Mouse (Mus musculus) intestine, postnatal 0 days (tissue): ENCODE data around the gene Gypa. TPM values are rescaled to one million over a fixed set of nuclear protein-coding genes. Genes with fewer than 3 reads are reported as not detected.

ENCODE experiments used
- ATAC-seq: fragments of 200-750 bp; cut with Nextera tagmentation; 2 replicates; pipeline ENCODE4 v1.8.0; 2017; ENCODE audit warnings: mild to moderate bottlenecking, moderate TSS enrichment, moderate library complexity
- H3K27ac ChIP-seq: fragments of 300-500 bp; sonication (generic); 2 replicates; pipeline ENCODE4 v1.5.1; 2014; ENCODE audit warnings: mild to moderate bottlenecking, low read depth, low read length, moderate library complexity
- H3K27me3 ChIP-seq: fragments of 300-500 bp; sonication (generic); replicated peaks from 2 replicates; pipeline ENCODE4 v1.6.1; 2014; ENCODE audit warnings: low read length, mixed read lengths; ENCODE audit not compliant: control insufficient read depth, insufficient read depth
- H3K36me3 ChIP-seq: fragments of 300-500 bp; sonication (generic); 2 replicates; pipeline ENCODE4 v1.6.1; 2014; ENCODE audit warnings: mild to moderate bottlenecking, moderate library complexity; ENCODE audit not compliant: control insufficient read depth, insufficient read depth
- H3K4me1 ChIP-seq: fragments of 300-500 bp; sonication (generic); replicated peaks from 2 replicates; pipeline ENCODE4 v1.6.1; 2014; ENCODE audit warnings: antibody characterized with exemption, low read length, mixed read lengths; ENCODE audit not compliant: control insufficient read depth, insufficient read depth
- H3K4me2 ChIP-seq: fragments of 300-500 bp; sonication (generic); replicated peaks from 2 replicates; pipeline ENCODE4 v1.6.1; 2014; ENCODE audit warnings: low read depth, mild to moderate bottlenecking, moderate library complexity
- H3K4me3 ChIP-seq: fragments of 300-500 bp; sonication (generic); 2 replicates; pipeline ENCODE4 v1.5.1; 2014; ENCODE audit warnings: low read depth, low read length
- H3K9ac ChIP-seq: fragments of 300-500 bp; sonication (generic); 2 replicates; pipeline ENCODE4 v1.6.1; 2014; ENCODE audit warnings: mild to moderate bottlenecking, low read depth, low read length
- H3K9me3 ChIP-seq: fragments of 300-500 bp; sonication (generic); 2 replicates; pipeline ENCODE4 v1.6.1; 2016; ENCODE audit warnings: mixed run types; ENCODE audit not compliant: control insufficient read depth
- CTCF ChIP-seq: sonication (generic); IDR thresholded peaks from 2 replicates; pipeline ENCODE4 v1.5.1; 2016; ENCODE audit warnings: low read depth, mild to moderate bottlenecking, control low read depth, antibody characterized with exemption, moderate library complexity
- WGBS: fragments of 180-500 bp; shearing (Covaris S2); extraction: QIAGEN DNeasy Blood & Tissue Kit; methylation state at CpG from one replicate; pipeline ENCODE4 v1.1.7; 2014; 5-methylcytosine and 5-hydroxymethylcytosine counted together
- polyA plus RNA-seq: library from polyadenylated mRNA; unstranded; fragments of >200 nt; fragmentation: Nextera tagmentation; extraction: Ambion mirVana; gene quantifications from 2 replicates; pipeline ENCODE4 v1.2.1, GENCODE M21; 2015

Gypa gene
- polyA plus RNA-seq, 1 experiment from 2014 or later: 0.46 TPM

DNA sequence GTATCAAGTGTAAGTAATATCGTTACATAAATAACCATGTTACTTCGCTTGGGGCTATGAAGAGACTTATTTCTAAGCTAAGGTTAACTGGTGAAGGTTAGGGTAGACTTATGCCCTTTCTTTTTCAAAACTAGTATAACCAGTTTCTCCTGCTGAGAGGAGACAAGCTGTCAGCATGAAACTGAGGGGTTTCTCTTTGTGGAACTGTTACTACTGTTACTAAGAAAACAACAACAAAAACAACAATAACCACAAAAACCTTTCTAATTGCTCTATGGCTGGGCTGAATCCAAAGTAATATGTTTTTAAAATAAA is 722 bp downstream of the Gypa start:
- Histone ChIP-seq H3K36me3 (no peaks in the 10 kb centered on the region), H3K27me3 (no peaks in the 10 kb centered on the region), H3K27ac (no peak overlapping the region), H3K9me3 (no peaks in the 10 kb centered on the region), H3K4me3 (no peak overlapping the region), H3K9ac (no peak overlapping the region), H3K4me2 (no peak overlapping the region), H3K4me1 (no peaks in the 10 kb centered on the region)
- TF ChIP-seq CTCF: no peak
- peak; percentile 49; the same call in 1 of the 2 replicates for ATAC-seq
- WGBS: 61% methylated on average over 2 of the region's 2 CpGs

DNA sequence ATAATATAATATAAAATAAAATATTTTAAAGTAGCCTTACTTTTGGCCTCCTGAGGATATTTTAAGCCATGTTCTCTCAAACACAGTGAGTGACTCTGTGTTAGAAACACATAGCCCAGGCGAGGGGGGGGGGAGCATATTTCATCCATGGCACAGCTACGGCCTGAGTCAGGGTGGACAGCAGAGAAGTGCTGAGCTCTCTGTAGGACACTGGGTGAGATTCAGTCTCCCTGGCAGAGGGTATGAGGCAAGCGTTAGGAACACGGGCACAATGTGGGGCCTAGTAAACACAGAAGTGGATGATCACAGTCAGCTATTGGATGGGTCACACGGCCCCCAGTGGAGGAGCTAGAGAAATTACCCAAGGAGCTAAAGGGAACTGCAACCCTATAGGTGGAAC is 1.2 kb downstream of the Gypa start:
- TF ChIP-seq CTCF: no peak
- Histone ChIP-seq H3K27ac (no peak overlapping the region), H3K4me3 (no peak overlapping the region), H3K27me3 (no peaks in the 10 kb centered on the region), H3K9me3 (no peaks in the 10 kb centered on the region), H3K36me3 (no peaks in the 10 kb centered on the region), H3K9ac (no peak overlapping the region), H3K4me1 (no peaks in the 10 kb centered on the region), H3K4me2 (no peak overlapping the region)
- WGBS: 84% methylated on average over 5 of the region's 5 CpGs
- no peak for ATAC-seq

DNA sequence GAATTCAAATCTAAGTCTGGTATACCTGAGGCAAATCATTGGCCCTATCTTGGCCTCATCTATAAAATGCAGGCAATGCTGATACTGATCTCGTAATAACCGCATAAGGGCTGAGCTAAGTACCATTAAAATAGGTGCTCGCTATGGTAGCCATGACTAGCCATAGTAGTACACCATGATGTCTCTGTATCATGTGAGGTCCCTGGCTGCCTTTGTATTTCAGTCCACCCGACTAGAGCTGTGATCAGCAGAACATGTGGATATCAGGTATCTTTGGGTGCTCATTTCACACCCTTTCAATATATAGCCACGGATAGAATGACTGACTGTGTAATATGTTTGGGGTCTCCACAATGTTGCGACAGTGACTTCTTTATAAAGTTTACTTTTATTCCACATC is 1.9 kb downstream of the Gypa start:
- Histone ChIP-seq H3K9ac (no peak overlapping the region), H3K4me3 (no peak overlapping the region), H3K36me3 (no peaks in the 10 kb centered on the region), H3K27ac (no peak overlapping the region), H3K27me3 (no peaks in the 10 kb centered on the region), H3K4me1 (no peaks in the 10 kb centered on the region), H3K9me3 (no peaks in the 10 kb centered on the region), H3K4me2 (no peak overlapping the region)
- ATAC-seq: no peak
- no peak for TF ChIP-seq CTCF
- WGBS: 91% methylated on average over 6 of the region's 6 CpGs

GRCm38 (mm10) chr8:80497323-80497722 is 3.7 kb downstream of the Gypa start:
- no peak overlapping the region for H3K4me2 ChIP-seq
- WGBS: 67% methylated on average over 4 of the region's 4 CpGs
- H3K4me3 ChIP-seq: no peak overlapping the region
- H3K9ac ChIP-seq: no peak overlapping the region
- no peak for TF ChIP-seq CTCF
- no peaks in the 10 kb centered on the region for H3K27me3 ChIP-seq
- H3K36me3 ChIP-seq: no peaks in the 10 kb centered on the region
- H3K27ac ChIP-seq: no peak overlapping the region
- no peak for ATAC-seq
- H3K9me3 ChIP-seq: no peaks in the 10 kb centered on the region
- no peaks in the 10 kb centered on the region for H3K4me1 ChIP-seq

- H3K4me1 ChIP-seq: no peaks in the 10 kb centered on the region
- no peak overlapping the region for H3K4me3 ChIP-seq
- TF ChIP-seq CTCF: no peak
- H3K36me3 ChIP-seq: no peaks in the 10 kb centered on the region
- no peaks in the 10 kb centered on the region for H3K9me3 ChIP-seq
- H3K27ac ChIP-seq: no peak overlapping the region
- ATAC-seq: no peak
- WGBS: 71% methylated on average over 2 of the region's 2 CpGs
- H3K27me3 ChIP-seq: no peaks in the 10 kb centered on the region
- H3K9ac ChIP-seq: no peak overlapping the region
- H3K4me2 ChIP-seq: no peak overlapping the region
These were observed 6.7 kb downstream of the Gypa start for GRCm38 (mm10) chr8:80500244-80500643.

- 77% methylated on average over 3 of the region's 3 CpGs for WGBS
- Histone ChIP-seq H3K4me1 (no peaks in the 10 kb centered on the region), H3K9ac (no peak overlapping the region), H3K9me3 (no peaks in the 10 kb centered on the region), H3K27me3 (no peaks in the 10 kb centered on the region), H3K4me3 (no peak overlapping the region), H3K36me3 (no peaks in the 10 kb centered on the region), H3K4me2 (no peak overlapping the region), H3K27ac (no peak overlapping the region)
- TF ChIP-seq CTCF: no peak
- no peak for ATAC-seq
These were observed 7.2 kb downstream of the Gypa start for GRCm38 (mm10) chr8:80500773-80501172.

GRCm38 (mm10) chr8:80501283-80501682 is 7.7 kb downstream of the Gypa start:
- Histone ChIP-seq H3K27ac (no peak overlapping the region), H3K27me3 (no peaks in the 10 kb centered on the region), H3K4me3 (no peak overlapping the region), H3K4me2 (no peak overlapping the region), H3K9me3 (no peaks in the 10 kb centered on the region), H3K36me3 (no peaks in the 10 kb centered on the region), H3K9ac (no peak overlapping the region), H3K4me1 (no peaks in the 10 kb centered on the region)
- ATAC-seq: no peak
- 66% methylated on average over 6 of the region's 6 CpGs for WGBS
- no peak for TF ChIP-seq CTCF
